In the genomic region with DNA sequence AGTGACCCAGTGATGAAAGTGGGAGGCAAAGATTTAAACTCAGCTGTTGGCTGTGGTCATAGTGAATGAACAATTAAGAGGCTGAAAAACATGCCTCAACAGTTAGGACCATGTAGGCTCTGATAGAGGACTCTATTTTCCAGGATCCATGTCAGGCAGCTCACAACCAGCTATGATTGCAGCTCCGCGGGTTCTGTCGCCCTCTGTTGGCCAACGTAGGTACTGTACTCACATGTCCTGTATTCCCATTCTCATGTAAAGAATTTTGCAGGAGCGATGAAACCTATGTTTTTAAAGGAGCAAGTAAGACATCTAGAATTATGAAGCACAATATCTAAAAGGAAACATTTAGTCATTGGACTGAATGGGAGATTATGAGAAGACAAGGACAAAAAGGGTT, we compare ENCODE assay signal across 9 mouse cellular contexts.
DNase-seq lines count a peak whose midpoint lies in the region; ATAC-seq lines count a peak whose summit lies in the region.
"Had no signal": no experiment of that assay in that cellular context is flagged by ENCODE, and none has a peak within 500 bp of the region (broad histone marks: within the 10 kb centered on the region; RNA-seq: fewer than 3 reads in every experiment).

No protein-coding gene starts in this region.

- H3K4me1 ChIP-seq in hindbrain, embryonic 14.5 days (replicated peaks; ENCODE audit: control insufficient read depth, insufficient read depth, low read length), result no peaks in the 10 kb centered on the region
- no peaks in the 10 kb centered on the region for H3K4me1 ChIP-seq in hindbrain, embryonic 12.5 days
- H3K4me1 ChIP-seq: limb, embryonic 12.5 days had no signal

- no peak for ATAC-seq in hindbrain, embryonic 14.5 days (ENCODE audit: low FRiP score)
- ATAC-seq in hindbrain, embryonic 12.5 days (ENCODE audit: low FRiP score), result no peak
- no peak for ATAC-seq in megakaryocyte-erythroid progenitor cell, adult 5-6 weeks (replicated peaks; ENCODE audit: low FRiP score, low TSS enrichment, poor library complexity, severe bottlenecking)

- no peak overlapping the region for H3K9ac ChIP-seq in hindbrain, embryonic 14.5 days
- no peak overlapping the region for H3K9ac ChIP-seq in hindbrain, embryonic 12.5 days
- H3K9ac ChIP-seq: limb, embryonic 12.5 days had no signal

- no peak overlapping the region for H3K27ac ChIP-seq in hindbrain, embryonic 14.5 days
- H3K27ac ChIP-seq in hindbrain, embryonic 12.5 days, result no peak overlapping the region
- H3K27ac ChIP-seq: limb, embryonic 12.5 days had no signal

- no peaks in the 10 kb centered on the region for H3K36me3 ChIP-seq in hindbrain, embryonic 14.5 days (replicated peaks; ENCODE audit: control insufficient read depth, insufficient read depth)
- no peaks in the 10 kb centered on the region for H3K36me3 ChIP-seq in hindbrain, embryonic 12.5 days
- H3K36me3 ChIP-seq: limb, embryonic 12.5 days had no signal

- DNase-seq in hindbrain, embryonic 14.5 days (ENCODE audit: low spot score), result peak; percentile 39
- DNase-seq in A20 (ENCODE audit: low read depth, low spot score) (peak; percentile 43), NIH3T3 (ENCODE audit: low read depth) (peak; percentile 54)
- DNase-seq in cerebellum, postnatal 4 days (ENCODE audit: low spot score in 2 of 2), result peak; percentile 25 to 55
- peak; percentile 28 to 35 for DNase-seq in layer of hippocampus, postnatal 10 days (ENCODE audit: low spot score in 2 of 2)
- peak; percentile 36 for DNase-seq in retina, postnatal 1 day

- no peaks in the 10 kb centered on the region for H3K27me3 ChIP-seq in hindbrain, embryonic 14.5 days (ENCODE audit: control insufficient read depth, insufficient read depth, low read length)
- no peaks in the 10 kb centered on the region for H3K27me3 ChIP-seq in hindbrain, embryonic 12.5 days
- H3K27me3 ChIP-seq: limb, embryonic 12.5 days had no signal

- H3K9me3 ChIP-seq in hindbrain, embryonic 14.5 days (ENCODE audit: control insufficient read depth, low read length), result no peaks in the 10 kb centered on the region
- no peaks in the 10 kb centered on the region for H3K9me3 ChIP-seq in hindbrain, embryonic 12.5 days (replicated peaks)
- H3K9me3 ChIP-seq: limb, embryonic 12.5 days had no signal

- no peak overlapping the region for H3K4me3 ChIP-seq in hindbrain, embryonic 14.5 days (replicated peaks; ENCODE audit: low read length)
- H3K4me3 ChIP-seq in hindbrain, embryonic 12.5 days, result no peak overlapping the region
- H3K4me3 ChIP-seq: limb, embryonic 12.5 days had no signal

- H3K4me2 ChIP-seq in hindbrain, embryonic 14.5 days (replicated peaks), result no peak overlapping the region
- no peak overlapping the region for H3K4me2 ChIP-seq in hindbrain, embryonic 12.5 days (replicated peaks)
- H3K4me2 ChIP-seq: limb, embryonic 12.5 days had no signal

- WGBS in hindbrain, embryonic 14.5 days, result 15% methylated on average over 5 of the region's 5 CpGs
- 17% methylated on average over 5 of the region's 5 CpGs for WGBS in hindbrain, embryonic 12.5 days
